Mouse (Mus musculus): Measurements from ENCODE around the gene Chd3. TPM values are rescaled to one million over a fixed set of nuclear protein-coding genes. Genes with fewer than 3 reads are reported as not detected.

Chd3 gene
- total RNA-seq, 1 experiment from 2014 or later, result 159 TPM

DNA sequence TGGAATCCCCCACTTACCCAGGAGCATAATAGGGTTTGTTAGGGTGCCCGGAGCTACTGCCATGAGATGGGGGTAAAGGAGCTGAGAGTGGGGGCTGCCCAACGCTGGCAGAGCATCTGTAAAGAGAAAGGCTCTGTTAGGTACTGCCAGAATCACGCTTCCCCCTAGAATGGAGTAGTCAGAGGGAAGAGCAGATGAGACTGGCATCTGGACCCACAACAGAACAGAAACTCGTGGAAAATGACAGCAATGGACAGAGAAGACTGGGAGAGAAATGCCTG lies 38.5 kb upstream of the Chd3 start:
- ATAC-seq (ENCODE audit: extremely low read depth, insufficient number of reproducible peaks, low FRiP score, poor library complexity, severe bottlenecking), result no peak

GRCm38 (mm10) chr11:69406867-69407723 lies 37.9 kb upstream of the Chd3 start:
- no peak for ATAC-seq (ENCODE audit: extremely low read depth, insufficient number of reproducible peaks, low FRiP score, poor library complexity, severe bottlenecking)

- no peak for ATAC-seq (ENCODE audit: extremely low read depth, insufficient number of reproducible peaks, low FRiP score, poor library complexity, severe bottlenecking)
Measured at GRCm38 (mm10) chr11:69406282-69406681, 37.1 kb upstream of the Chd3 start.

DNA sequence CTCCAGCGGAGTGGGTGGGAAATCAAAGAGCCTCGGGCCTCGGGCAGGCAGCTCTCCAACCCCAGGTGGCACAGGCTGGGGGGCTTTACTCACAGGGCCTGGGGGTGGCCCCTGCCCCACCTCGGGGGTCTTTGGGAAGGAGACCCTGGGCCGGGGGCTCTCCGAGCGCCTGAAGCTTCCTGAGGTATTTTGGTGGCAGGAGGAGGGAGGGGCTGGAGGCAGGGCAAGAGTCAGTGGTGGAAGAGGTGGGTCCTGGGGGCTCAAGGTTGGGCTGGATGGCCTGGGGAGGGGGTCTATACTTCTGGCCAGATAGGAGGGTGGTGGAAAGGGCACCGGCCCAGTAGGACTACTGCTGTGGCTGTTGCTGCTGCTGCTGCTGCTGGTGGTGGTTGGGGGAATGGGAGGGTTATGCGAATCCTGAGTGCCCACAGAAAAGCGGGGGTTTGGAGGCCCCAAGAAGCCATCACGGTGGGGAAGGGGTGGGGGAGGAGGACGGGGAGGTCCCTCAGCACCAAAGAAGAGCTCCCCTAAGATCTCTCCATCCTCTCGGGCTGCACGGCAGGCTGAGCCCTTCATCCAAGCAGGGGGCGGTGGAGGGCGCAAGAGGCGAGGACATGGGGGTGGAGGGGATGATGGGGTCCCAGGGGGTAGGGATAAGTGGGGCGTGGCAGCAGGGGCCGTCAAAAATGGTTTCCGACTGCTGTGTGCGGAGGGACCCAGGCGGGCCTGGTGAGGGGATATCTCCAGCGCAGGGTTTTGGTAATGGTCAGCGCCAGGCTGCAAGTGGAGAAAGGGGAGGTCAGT lies 36.4 kb upstream of the Chd3 start:
- ATAC-seq (ENCODE audit: extremely low read depth, insufficient number of reproducible peaks, low FRiP score, poor library complexity, severe bottlenecking), result no peak

DNA sequence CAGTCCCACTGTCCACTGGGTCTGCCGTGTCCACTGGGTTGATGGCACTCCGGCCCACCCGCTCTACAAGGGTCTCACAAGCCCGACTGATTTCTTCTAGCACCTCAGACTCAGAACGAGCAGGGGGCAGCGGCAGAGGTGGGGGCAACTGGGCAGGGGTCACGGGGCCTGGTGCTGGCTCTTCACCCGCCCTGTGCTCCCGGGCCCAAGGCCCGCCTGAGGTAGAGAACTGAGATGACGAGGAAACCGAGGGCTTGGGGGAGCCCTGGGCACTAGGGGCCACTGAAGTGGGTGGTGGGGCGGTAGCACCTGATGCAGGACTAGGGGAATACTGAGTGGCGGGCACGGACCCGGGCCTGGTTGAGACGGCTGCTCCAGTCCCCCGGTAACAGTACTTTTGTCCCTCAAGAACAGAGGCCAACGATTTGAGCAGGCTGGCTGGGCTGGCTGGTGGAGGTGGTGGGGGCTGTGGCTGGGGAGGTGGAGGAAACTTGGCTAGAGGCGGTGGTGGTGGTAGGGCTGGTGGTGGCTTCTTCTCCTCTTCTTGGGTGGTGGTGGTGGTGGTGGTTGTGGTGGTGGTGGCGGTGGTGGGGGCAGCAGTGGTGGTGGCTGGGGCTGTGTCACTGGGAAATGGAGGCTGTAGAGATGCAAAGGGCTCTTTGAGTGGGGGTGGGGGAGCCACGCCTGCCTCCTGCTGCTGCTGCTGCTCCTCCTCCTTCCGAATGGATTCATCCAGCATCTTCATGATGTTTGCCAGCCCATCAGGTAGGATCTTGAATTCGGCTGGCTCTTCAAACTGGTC lies 35.6 kb upstream of the Chd3 start:
- ATAC-seq (ENCODE audit: extremely low read depth, insufficient number of reproducible peaks, low FRiP score, poor library complexity, severe bottlenecking), result no peak

DNA sequence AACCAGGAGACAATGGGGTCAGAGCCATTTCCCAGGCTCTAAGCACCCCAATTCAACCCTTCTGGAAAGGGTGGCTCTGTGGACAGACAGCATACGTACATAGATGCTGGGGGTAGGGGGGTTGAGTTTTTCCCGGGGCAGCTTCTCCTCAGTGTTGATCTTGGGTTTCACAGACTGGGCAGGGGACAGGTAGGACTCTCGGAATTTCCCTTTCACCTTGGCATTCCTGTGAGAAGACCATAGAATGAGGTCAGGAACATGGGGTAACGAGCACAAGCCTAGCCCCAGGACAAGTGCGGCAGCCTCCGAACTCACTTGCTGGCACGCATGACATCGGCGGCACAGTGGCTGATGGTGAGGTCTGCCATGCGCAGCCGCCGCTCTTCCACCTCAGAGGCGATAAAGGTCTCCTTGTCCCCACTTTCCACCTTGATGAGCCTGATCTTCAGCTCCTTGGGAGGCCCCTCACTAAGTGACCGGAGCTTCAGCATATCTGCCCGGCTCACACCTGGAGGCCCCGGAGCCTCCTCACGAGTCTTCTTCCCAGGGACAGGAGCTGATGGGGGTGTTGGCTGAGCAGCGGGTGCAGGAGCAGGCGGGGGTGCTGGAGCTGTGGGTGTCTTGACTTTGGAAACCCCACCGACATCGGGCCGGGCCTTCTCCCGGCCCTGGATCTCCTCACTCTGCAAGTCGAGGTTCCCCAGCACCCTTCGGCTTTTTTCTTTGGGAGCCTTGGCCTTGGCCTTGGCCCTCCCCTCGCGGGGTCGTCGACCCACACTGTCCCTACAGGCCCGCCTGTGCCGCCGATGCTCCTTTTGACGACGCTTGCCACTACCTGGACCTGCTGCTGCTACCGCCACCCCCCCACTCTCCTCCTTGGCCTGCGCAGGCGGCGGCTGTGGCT lies 34.7 kb upstream of the Chd3 start:
- ATAC-seq (ENCODE audit: extremely low read depth, insufficient number of reproducible peaks, low FRiP score, poor library complexity, severe bottlenecking), result no peak

DNA sequence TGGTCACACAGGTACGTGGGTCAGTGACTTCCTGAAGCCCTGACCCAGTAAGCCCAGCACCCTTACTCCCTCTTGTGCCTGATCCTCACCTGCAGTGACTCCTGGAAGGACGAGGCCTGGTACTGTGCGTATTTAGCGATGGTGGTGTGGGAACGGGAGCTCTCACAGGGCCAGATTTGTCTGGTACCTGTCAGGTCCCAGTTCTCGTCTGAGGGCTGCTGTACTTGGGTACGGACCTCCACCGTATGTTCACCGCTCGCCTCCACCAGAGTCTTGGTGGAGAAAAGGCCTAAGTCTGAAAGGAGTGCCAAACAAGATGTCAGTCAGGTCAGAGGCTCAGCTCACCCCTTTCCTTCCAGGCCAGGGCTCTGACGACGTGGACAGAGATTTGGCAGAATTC lies 32.8 kb upstream of the Chd3 start:
- no peak for ATAC-seq (ENCODE audit: extremely low read depth, insufficient number of reproducible peaks, low FRiP score, poor library complexity, severe bottlenecking)

DNA sequence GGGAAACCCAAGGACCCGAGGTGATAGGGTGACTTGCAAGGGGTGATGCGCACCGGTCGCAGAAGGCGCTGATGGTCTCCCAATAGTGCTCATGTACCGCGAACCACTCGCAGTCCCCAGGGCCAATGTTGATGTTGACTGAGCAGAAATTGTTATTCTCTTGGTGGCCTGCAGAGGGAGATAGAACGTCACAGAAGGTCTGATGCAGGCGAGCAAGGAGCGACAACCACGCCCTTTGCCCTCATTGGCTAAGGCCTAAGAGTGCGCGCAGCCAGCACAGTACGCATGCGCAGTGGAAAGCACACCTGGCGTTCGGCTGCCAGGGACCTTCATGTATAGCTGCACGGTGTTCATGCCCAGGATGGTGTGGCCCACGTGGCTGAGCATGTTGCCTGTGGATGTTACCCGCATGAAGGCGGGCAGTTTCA lies 32.0 kb upstream of the Chd3 start:
- ATAC-seq (ENCODE audit: extremely low read depth, insufficient number of reproducible peaks, low FRiP score, poor library complexity, severe bottlenecking), result peak; percentile 85

DNA sequence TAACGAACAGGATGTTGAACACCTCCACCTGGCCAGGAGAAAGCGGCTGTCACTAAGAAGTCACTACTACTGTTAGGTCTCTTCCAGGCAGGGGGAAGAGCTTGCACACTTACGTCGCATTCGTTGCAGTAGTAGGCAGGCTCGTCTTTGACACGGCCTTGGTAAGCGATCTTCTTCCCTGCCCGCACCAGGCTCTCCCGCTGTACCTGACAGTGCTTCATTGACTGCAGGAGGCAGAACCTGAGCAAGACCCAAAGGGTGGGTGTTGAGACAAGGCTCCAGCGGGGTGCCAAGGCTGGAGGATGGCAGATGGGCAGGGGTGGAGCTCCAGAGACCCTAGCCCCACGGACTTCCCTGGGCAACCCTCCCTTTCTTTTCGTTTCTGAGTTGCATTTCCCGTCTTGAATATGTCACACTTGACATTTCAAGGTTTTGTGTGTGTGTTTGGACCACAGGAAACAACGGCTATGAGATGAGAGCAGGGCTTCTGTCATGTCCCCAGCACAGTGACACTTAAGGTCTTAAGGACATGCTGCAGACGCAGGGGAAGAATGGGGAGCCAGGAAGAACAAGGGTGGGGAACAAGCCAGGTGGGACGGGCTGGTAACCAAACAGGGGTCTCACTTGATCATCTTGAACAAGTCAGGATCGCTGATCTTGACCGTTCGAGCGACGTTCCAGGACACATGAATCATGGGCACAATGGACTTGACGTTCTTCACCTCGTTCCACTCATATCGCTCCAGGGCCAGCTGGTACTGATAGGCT lies 31.1 kb upstream of the Chd3 start:
- no peak for ATAC-seq (ENCODE audit: extremely low read depth, insufficient number of reproducible peaks, low FRiP score, poor library complexity, severe bottlenecking)

DNA sequence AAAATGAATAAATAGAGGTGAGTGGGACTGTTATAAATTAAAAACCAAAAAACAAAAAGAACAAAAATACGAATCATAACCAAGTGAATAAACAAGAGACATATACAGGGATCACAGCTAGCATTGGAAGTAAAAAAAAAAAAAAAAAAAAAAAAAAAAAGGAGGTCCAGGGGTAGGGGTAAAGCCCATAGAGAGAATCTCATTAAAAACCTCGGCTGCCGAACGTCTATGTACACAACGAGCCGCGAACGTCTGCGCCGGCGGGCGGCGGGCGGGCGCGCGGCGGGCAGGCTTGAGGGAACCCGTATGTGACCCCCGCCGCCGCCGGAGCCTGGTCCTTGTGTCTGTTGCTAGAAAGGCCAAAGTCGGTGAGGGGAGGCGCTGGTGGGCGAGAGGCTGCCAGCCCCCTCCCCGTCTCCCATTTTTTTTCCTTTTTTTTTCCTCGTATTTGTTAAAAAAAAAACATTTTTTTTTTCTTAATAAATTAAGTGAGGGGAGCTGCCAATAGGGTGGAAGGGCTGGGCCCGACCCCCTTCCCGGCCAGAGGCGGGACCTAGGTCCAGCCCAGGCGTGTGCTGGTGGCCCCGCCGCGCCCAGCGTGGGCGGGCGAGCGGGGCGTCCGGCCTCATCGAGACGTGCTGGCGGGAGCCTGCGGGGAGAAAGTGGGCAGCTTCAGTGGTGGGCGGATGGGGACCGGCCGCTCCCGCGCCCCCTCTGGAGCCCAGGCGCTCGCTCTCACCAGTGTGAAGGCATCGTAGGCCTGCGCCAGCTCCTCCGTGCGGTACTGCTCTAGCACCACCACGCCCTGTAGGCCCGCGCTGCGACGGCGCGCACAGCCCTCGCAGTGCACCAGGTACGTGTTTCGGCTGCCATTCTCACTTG lies 30.2 kb upstream of the Chd3 start:
- ATAC-seq (ENCODE audit: extremely low read depth, insufficient number of reproducible peaks, low FRiP score, poor library complexity, severe bottlenecking), result no peak

- no peak for ATAC-seq (ENCODE audit: extremely low read depth, insufficient number of reproducible peaks, low FRiP score, poor library complexity, severe bottlenecking)
Measured at GRCm38 (mm10) chr11:69398486-69399200, 29.4 kb upstream of the Chd3 start.

- no peak for ATAC-seq (ENCODE audit: extremely low read depth, insufficient number of reproducible peaks, low FRiP score, poor library complexity, severe bottlenecking)
Measured at GRCm38 (mm10) chr11:69398059-69398458, 28.9 kb upstream of the Chd3 start, which contains the start of gene Tmem88. Gene Tmem88, minus strand, starts transcription at chr11:69398234.

DNA sequence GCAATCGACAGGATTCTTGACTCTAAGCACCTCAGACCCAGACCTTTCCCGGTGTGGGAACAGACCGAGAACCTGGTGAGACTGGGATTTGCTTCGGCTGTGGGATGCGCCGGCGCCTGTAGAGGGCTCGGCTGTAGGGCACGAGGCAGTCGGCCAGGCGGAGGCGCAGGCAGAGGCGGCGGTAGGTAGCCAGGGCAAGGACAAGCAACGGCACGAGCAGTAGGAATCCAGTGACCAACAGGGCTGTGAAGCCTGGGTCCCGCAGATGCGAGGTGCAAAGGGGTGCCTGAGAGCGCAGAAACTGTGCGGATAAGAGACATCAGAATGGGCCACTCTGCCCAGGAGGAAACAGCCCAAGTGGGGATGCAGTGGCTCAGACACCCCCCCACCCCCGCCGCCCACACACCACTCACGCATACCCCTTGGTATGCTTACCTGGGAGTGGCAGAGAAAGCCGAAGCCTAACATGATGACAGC lies 28.4 kb upstream of the Chd3 start:
- ATAC-seq (ENCODE audit: extremely low read depth, insufficient number of reproducible peaks, low FRiP score, poor library complexity, severe bottlenecking), result no peak

DNA sequence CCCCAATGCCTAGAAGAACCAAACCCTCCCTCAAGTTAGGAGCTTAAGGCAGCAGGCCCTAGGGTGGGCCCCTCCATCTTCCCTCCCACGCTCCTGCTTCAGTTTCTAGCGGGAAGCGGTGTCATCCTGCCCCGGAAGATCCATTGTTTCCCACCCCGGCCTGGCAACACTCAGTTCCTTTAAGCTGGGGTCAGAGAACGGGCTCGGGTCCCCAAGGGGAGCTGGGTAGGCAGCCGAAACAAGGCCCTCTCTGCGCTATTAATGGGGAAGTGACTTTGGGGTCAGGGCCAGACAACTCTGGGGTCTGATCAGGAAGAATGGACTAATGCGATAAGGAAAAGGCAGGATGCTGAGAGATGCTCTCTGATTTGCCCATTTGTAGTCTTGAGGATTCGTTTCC lies 27.6 kb upstream of the Chd3 start:
- ATAC-seq (ENCODE audit: extremely low read depth, insufficient number of reproducible peaks, low FRiP score, poor library complexity, severe bottlenecking), result no peak

DNA sequence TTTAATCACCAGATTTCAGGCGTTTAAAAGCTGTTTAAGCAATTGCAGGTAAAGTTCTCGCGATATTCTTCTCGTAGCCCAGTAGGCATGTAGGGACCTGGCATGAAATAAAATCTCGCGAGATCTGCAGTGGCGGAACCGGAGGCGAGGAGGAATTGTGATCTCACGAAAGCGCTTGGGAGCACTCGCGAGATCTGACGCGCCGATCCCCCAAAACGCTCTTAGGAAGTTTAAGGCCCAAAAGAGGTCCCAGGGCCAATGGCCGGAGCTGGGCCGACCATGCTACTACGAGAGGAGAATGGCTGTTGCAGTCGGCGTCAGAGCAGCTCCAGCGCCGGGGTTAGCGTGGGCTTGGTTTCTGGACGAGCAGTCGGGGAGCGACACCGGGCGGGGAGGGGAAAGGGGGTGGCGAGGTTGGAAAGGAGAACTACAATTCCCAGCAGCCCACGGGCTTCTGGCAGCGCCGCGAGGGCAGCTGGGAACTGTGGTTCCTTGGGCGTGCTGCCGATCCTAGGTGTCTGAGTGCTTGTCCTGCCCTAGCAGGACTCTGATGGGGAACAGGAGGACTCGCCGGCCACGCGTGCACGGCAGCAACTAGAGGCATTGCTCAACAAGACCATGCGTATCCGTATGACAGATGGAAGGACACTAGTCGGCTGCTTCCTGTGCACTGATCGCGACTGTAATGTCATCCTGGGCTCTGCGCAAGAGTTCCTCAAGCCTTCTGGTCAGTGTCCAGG lies 26.6 kb upstream of the Chd3 start:
- ATAC-seq (ENCODE audit: extremely low read depth, insufficient number of reproducible peaks, low FRiP score, poor library complexity, severe bottlenecking), result peak; percentile 77

- ATAC-seq (ENCODE audit: extremely low read depth, insufficient number of reproducible peaks, low FRiP score, poor library complexity, severe bottlenecking), result peak; percentile 58
Measured at GRCm38 (mm10) chr11:69395235-69395633, 26.0 kb upstream of the Chd3 start, which contains the start of the genes Naa38 and Cyb5d1. Gene Naa38, plus strand, starts transcription at chr11:69395487. Gene Cyb5d1, minus strand, starts transcription at chr11:69395631.

Data from neutrophil, adult 5-6 weeks (primary cell).